Mouse (Mus musculus) liver, postnatal 0 days (tissue): ENCODE measurements around the gene Bicc1. TPM values are rescaled to one million over a fixed set of nuclear protein-coding genes. Genes with fewer than 3 reads are reported as not detected.

Experiments
- ATAC-seq: fragments of 200-750 bp; cut with Nextera tagmentation; 2 replicates; pipeline ENCODE4 v1.8.0; 2017; ENCODE audit warnings: mild to moderate bottlenecking, moderate library complexity
- DNase-seq: peaks from one replicate; pipeline ENCODE4 v3.0.0-alpha.2; 2016
- H3K27ac ChIP-seq: fragments of 300-500 bp; sonication (generic); 2 replicates; pipeline ENCODE4 v1.5.1; 2014; ENCODE audit warnings: antibody characterized with exemption, moderate library complexity, mild to moderate bottlenecking, low read depth
- H3K27me3 ChIP-seq: fragments of 300-500 bp; sonication (generic); 2 replicates; pipeline ENCODE4 v1.6.1; 2014; ENCODE audit warnings: low read length, control low read depth, mixed read lengths; ENCODE audit not compliant: insufficient read depth
- H3K36me3 ChIP-seq: fragments of 300-500 bp; sonication (generic); replicated peaks from 2 replicates; pipeline ENCODE4 v1.6.1; 2014; ENCODE audit warnings: mild to moderate bottlenecking, control low read depth, low read length, moderate library complexity, mixed read lengths; ENCODE audit not compliant: insufficient read depth
- H3K4me1 ChIP-seq: fragments of 300-500 bp; sonication (generic); 2 replicates; pipeline ENCODE4 v1.6.1; 2014; ENCODE audit warnings: antibody characterized with exemption, mild to moderate bottlenecking, control low read depth; ENCODE audit not compliant: insufficient read depth
- H3K4me2 ChIP-seq: fragments of 300-500 bp; sonication (generic); 2 replicates; pipeline ENCODE4 v1.6.1; 2014; ENCODE audit warnings: low read depth, mild to moderate bottlenecking, low read length, moderate library complexity, mixed read lengths
- H3K4me3 ChIP-seq: fragments of 300-500 bp; sonication (generic); 2 replicates; pipeline ENCODE4 v1.5.1; 2014; ENCODE audit warnings: low read depth, low read length
- H3K9ac ChIP-seq: fragments of 300-500 bp; sonication (generic); replicated peaks from 2 replicates; pipeline ENCODE4 v1.6.1; 2014; ENCODE audit warnings: mild to moderate bottlenecking, moderate library complexity
- H3K9me3 ChIP-seq: fragments of 300-500 bp; sonication (generic); 2 replicates; pipeline ENCODE4 v1.6.1; 2016; ENCODE audit warnings: mild to moderate bottlenecking, control low read depth, low read length, mixed read lengths
- CTCF ChIP-seq: sonication (generic); IDR thresholded peaks from 2 replicates; pipeline ENCODE4 v1.5.1; 2016; ENCODE audit warnings: antibody characterized with exemption, low read depth
- EP300 ChIP-seq: IDR thresholded peaks from 2 replicates; pipeline ENCODE4 v1.6.1; 2016; ENCODE audit warnings: antibody characterized with exemption, low read depth, mild to moderate bottlenecking
- WGBS: fragments of 180-500 bp; shearing (Covaris S2); extraction: QIAGEN DNeasy Blood & Tissue Kit; methylation state at CpG from one replicate; pipeline ENCODE4 v1.1.7; 2014; ENCODE audit not compliant: insufficient replicate concordance; 5-methylcytosine and 5-hydroxymethylcytosine counted together
- polyA plus RNA-seq: library from polyadenylated mRNA; unstranded; fragments of >200 nt; fragmentation: Nextera tagmentation; extraction: Ambion mirVana; gene quantifications from 2 replicates; pipeline ENCODE4 v1.2.1, GENCODE M21; 2015

The Bicc1 gene
- polyA plus RNA-seq, 1 experiment from 2014 or later = 3.0 TPM

DNA sequence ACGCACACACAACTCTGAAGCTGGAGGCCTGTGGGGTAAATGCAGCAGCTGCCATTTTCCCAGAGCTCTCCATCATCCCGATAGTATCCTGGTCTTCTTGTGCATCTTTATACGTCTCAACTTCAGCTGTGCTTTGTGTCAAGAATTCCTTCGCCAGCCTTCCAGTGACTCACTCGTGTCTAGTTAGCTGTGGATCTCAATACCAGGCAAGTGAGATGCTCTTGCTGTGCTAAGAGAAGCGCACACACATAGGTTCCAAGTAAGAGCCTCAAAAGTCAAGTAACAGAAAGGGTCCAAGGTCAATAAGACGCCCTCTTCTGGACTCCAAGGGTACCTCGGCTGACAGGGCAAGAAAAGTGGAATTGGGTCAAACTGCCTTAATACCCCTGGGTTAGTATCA lies 37.0 kb downstream of the Bicc1 start:
- Histone ChIP-seq H3K9ac (no peak overlapping the region), H3K4me1 (no peaks in the 10 kb centered on the region), H3K4me2 (no peak overlapping the region), H3K36me3 (no peaks in the 10 kb centered on the region), H3K9me3 (no peaks in the 10 kb centered on the region), H3K27ac (no peak overlapping the region), H3K4me3 (no peak overlapping the region), H3K27me3 (no peaks in the 10 kb centered on the region)
- WGBS = 71% methylated on average over 8 of the region's 8 CpGs
- DNase-seq (no peak), ATAC-seq (no peak)
- no peak for TF ChIP-seq EP300
- no peak for TF ChIP-seq CTCF

- Histone ChIP-seq H3K27me3 (no peaks in the 10 kb centered on the region), H3K4me1 (no peaks in the 10 kb centered on the region), H3K4me3 (no peak overlapping the region), H3K4me2 (no peak overlapping the region), H3K36me3 (no peaks in the 10 kb centered on the region), H3K27ac (no peak overlapping the region), H3K9me3 (no peaks in the 10 kb centered on the region), H3K9ac (no peak overlapping the region)
- no peak for DNase-seq
- ATAC-seq = no peak
- 72% methylated on average over 3 of the region's 3 CpGs for WGBS
- TF ChIP-seq CTCF (no peak), EP300 (no peak)
Measured at GRCm38 (mm10) chr10:71120769-71121165, 38.7 kb downstream of the Bicc1 start.

DNA sequence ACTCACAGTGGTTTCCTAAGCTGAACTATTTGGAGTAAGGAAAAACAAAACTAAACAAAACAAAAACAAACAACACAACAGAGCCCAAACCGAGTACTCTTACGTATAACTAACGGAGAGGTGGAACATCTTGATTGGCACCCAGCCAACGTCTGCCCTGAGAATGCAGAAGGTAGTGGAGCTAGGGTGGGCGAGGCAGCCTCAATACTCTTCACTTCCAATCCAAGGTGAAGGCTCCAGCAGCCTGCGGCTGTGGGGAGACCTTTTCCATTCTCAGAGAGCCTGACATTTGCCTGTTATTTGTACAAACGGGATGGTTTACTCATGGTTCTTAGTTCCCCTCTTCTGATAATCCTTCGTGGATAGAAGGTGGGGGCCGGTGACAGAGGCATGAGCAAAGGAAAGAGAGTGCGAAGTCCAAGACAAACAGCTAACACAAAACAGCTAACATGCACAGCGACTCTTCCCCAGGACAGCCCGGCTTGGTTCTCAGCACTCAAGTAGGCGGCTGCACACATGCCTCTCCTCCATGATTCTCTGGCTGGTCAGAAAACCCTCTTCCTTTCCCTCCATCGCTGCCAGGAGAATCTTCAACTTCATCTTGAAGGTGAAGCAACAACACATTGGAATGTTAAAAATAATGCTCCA lies 39.3 kb downstream of the Bicc1 start:
- WGBS = 65% methylated on average over 14 of the region's 14 CpGs

DNA sequence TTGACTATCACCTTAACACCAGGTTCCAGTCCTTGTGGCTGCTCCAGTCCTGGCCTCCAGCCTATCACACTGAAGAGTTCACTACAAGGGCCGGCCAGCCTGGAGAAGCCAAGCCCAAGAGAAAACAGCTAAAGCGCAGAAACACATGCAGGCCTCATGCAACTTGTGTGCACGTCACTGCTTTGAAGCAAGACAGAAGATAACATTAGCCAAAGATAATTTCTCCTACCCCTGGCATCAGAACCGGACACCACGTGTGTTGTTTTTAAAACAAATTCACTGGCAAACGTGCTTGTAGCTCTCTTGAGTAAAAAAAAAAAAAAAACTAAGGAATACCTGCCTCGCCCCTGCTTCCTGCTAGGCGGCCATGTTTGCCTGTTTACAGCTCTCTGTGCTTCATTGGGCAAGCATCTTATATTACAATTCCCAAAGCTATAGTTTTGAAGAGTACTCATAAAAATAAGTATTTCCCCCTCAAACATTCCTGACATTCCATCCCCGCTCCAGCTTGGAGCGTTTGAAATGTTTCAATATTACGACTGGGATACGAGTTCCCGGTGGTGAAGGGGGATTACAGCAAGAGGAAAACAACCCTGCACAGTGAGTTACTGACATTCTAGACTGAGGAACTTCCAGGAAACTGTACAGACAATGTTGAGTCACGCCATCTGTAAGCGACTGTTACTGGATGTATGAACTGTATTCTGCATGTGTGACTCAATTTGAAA lies 40.2 kb downstream of the Bicc1 start:
- H3K4me1 ChIP-seq = no peaks in the 10 kb centered on the region
- no peaks in the 10 kb centered on the region for H3K27me3 ChIP-seq
- WGBS = 73% methylated on average over 15 of the region's 15 CpGs
- H3K4me2 ChIP-seq = no peak overlapping the region
- H3K9me3 ChIP-seq = no peaks in the 10 kb centered on the region
- H3K9ac ChIP-seq = no peak overlapping the region
- ATAC-seq (no peak), DNase-seq (no peak)
- no peaks in the 10 kb centered on the region for H3K36me3 ChIP-seq
- no peak overlapping the region for H3K27ac ChIP-seq
- no peak overlapping the region for H3K4me3 ChIP-seq
- TF ChIP-seq CTCF (no peak), EP300 (no peak)

More for the DNA sequence above, 39.3 kb downstream of the Bicc1 start:
- no peak for DNase-seq
- no peak overlapping the region for H3K4me3 ChIP-seq
- TF ChIP-seq EP300 = no peak
- no peak for TF ChIP-seq CTCF
- H3K9me3 ChIP-seq = no peaks in the 10 kb centered on the region
- H3K27me3 ChIP-seq = no peaks in the 10 kb centered on the region
- no peak overlapping the region for H3K4me2 ChIP-seq
- H3K9ac ChIP-seq = no peak overlapping the region
- H3K4me1 ChIP-seq = no peaks in the 10 kb centered on the region
- no peaks in the 10 kb centered on the region for H3K36me3 ChIP-seq
- H3K27ac ChIP-seq = no peak overlapping the region
- no peak for ATAC-seq

- WGBS = 78% methylated on average over 7 of the region's 7 CpGs
- no peaks in the 10 kb centered on the region for H3K9me3 ChIP-seq
Measured at GRCm38 (mm10) chr10:71117766-71118165, 41.7 kb downstream of the Bicc1 start.

DNA sequence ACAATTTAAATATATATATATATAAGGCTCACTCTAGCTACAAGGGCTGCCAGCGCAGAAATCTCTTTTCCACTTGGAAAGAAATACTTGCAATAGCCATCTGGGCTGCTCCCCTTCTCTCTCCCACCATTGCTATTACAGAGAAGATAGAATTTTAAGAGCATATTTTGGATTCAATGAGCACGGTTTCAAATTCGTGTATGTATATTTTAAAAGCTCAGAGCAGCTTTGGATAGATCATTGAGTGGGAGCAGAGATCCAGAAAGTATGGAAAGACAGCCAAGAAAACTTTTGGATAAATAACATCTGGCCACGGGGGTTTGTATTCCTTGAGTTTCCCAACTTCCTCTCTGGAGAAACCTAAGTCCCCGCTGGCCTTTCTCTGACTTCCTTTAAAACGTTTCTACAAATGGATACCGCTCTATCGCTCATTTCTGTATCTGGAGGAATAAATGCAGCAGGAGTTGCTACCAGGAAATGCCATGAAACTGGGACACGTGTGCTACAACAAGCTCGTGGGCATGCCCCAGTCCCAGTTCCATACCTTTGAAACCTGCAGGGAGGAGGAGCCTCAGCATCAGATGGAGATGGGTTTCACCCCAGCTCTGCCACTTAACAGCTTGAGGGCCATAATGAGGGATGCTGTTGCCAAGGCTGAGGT lies 45.1 kb downstream of the Bicc1 start:
- Histone ChIP-seq H3K4me1 (no peaks in the 10 kb centered on the region), H3K9me3 (no peaks in the 10 kb centered on the region), H3K36me3 (no peaks in the 10 kb centered on the region), H3K4me2 (no peak overlapping the region), H3K27ac (no peak overlapping the region), H3K27me3 (no peaks in the 10 kb centered on the region), H3K4me3 (no peak overlapping the region), H3K9ac (no peak overlapping the region)
- ATAC-seq (no peak), DNase-seq (no peak)
- 72% methylated on average over 10 of the region's 10 CpGs for WGBS
- no peak for TF ChIP-seq EP300
- no peak for TF ChIP-seq CTCF

More at GRCm38 (mm10) chr10:71117766-71118165, 41.7 kb downstream of the Bicc1 start:
- TF ChIP-seq CTCF (no peak), EP300 (no peak)
- H3K27ac ChIP-seq = no peak overlapping the region
- no peak overlapping the region for H3K4me2 ChIP-seq
- DNase-seq = no peak
- no peak overlapping the region for H3K9ac ChIP-seq
- no peaks in the 10 kb centered on the region for H3K27me3 ChIP-seq
- no peak overlapping the region for H3K4me3 ChIP-seq
- no peaks in the 10 kb centered on the region for H3K4me1 ChIP-seq
- ATAC-seq = no peak
- H3K36me3 ChIP-seq = no peaks in the 10 kb centered on the region
